Mouse (Mus musculus) heart, postnatal 0 days (tissue): ENCODE measurements around the gene Dut. TPM values are rescaled to one million over a fixed set of nuclear protein-coding genes. Genes with fewer than 3 reads are reported as not detected.

Experiments
- ATAC-seq: fragments of 200-750 bp; cut with Nextera tagmentation; 2 replicates; pipeline ENCODE4 v1.8.0; 2017; ENCODE audit warnings: low read depth, moderate number of reproducible peaks, moderate library complexity; ENCODE audit not compliant: insufficient read depth
- DNase-seq: peaks from one replicate; pipeline ENCODE4 v3.0.0-alpha.2; 2016; ENCODE audit warnings: low spot score
- H3K27ac ChIP-seq: fragments of 300-500 bp; sonication (generic); 2 replicates; pipeline ENCODE4 v1.5.1; 2014; ENCODE audit warnings: low read depth, mild to moderate bottlenecking
- H3K27me3 ChIP-seq: fragments of 300-500 bp; sonication (generic); 2 replicates; pipeline ENCODE4 v1.6.1; 2014; ENCODE audit warnings: low read length, mixed read lengths; ENCODE audit not compliant: control insufficient read depth, insufficient read depth
- H3K36me3 ChIP-seq: fragments of 300-500 bp; sonication (generic); replicated peaks from 2 replicates; pipeline ENCODE4 v1.6.1; 2014; ENCODE audit warnings: low read length, mixed read lengths; ENCODE audit not compliant: control insufficient read depth, insufficient read depth
- H3K4me1 ChIP-seq: fragments of 300-500 bp; sonication (generic); 2 replicates; pipeline ENCODE4 v1.6.1; 2014; ENCODE audit warnings: antibody characterized with exemption; ENCODE audit not compliant: control insufficient read depth, insufficient read depth
- H3K4me2 ChIP-seq: fragments of 300-500 bp; sonication (generic); 2 replicates; pipeline ENCODE4 v1.6.1; 2014; ENCODE audit warnings: low read depth, mild to moderate bottlenecking, low read length, moderate library complexity
- H3K4me3 ChIP-seq: fragments of 300-500 bp; sonication (generic); 2 replicates; pipeline ENCODE4 v1.5.1; 2014; ENCODE audit warnings: low read depth, low read length
- H3K9ac ChIP-seq: fragments of 300-500 bp; sonication (generic); replicated peaks from 2 replicates; pipeline ENCODE4 v1.6.1; 2014; ENCODE audit warnings: low read depth, low read length, mixed read lengths
- H3K9me3 ChIP-seq: fragments of 300-500 bp; sonication (generic); replicated peaks from 2 replicates; pipeline ENCODE4 v1.6.1; 2016; ENCODE audit warnings: low read length; ENCODE audit not compliant: control insufficient read depth
- CTCF ChIP-seq: IDR thresholded peaks from 2 replicates; pipeline ENCODE4 v1.5.1; 2016; ENCODE audit warnings: antibody characterized with exemption, control low read depth, low read depth
- EP300 ChIP-seq: IDR thresholded peaks from 2 replicates; pipeline ENCODE4 v1.6.1; 2016; ENCODE audit warnings: antibody characterized with exemption, low read depth
- WGBS: fragments of 180-500 bp; shearing (Covaris S2); extraction: QIAGEN DNeasy Blood & Tissue Kit; methylation state at CpG from one replicate; pipeline ENCODE4 v1.1.7; 2014; 5-methylcytosine and 5-hydroxymethylcytosine counted together
- polyA plus RNA-seq: library from polyadenylated mRNA; unstranded; fragments of >200 nt; fragmentation: Nextera tagmentation; extraction: Ambion mirVana; gene quantifications from 2 replicates; pipeline ENCODE4 v1.2.1, GENCODE M21; 2015
- total RNA-seq: library from RNA; depleted of rRNA; stranded (reverse); fragments of >200 nt; gene quantifications from 2 replicates; pipeline ENCODE4 v1.2.3, GENCODE M21; 2014; ENCODE audit warnings: low replicate concordance

Gene Dut
- total and polyA plus RNA-seq, 2 experiments from 2014 or later = 69.1 to 93.0 TPM

GRCm38 (mm10) chr2:125259230-125260120, 12.5 kb downstream of the Dut start:
- H3K36me3 ChIP-seq = peaks cover 30% of the 10 kb centered on the region
- 83% methylated on average over 14 of the region's 14 CpGs for WGBS
- ATAC-seq = no peak

GRCm38 (mm10) chr2:125260326-125260725, 13.3 kb downstream of the Dut start:
- Histone ChIP-seq H3K9ac (no peak overlapping the region), H3K27ac (no peak overlapping the region), H3K36me3 (peaks cover 28% of the 10 kb centered on the region), H3K4me2 (no peak overlapping the region), H3K27me3 (no peaks in the 10 kb centered on the region), H3K9me3 (no peaks in the 10 kb centered on the region), H3K4me1 (no peaks in the 10 kb centered on the region), H3K4me3 (no peak overlapping the region)
- no peak for TF ChIP-seq EP300
- DNase-seq (no peak), ATAC-seq (no peak)
- 77% methylated on average over 2 of the region's 2 CpGs for WGBS

More at GRCm38 (mm10) chr2:125259230-125260120, 12.5 kb downstream of the Dut start:
- Histone ChIP-seq H3K9me3 (no peaks in the 10 kb centered on the region), H3K4me1 (no peaks in the 10 kb centered on the region), H3K27me3 (no peaks in the 10 kb centered on the region), H3K27ac (no peak overlapping the region), H3K9ac (no peak overlapping the region), H3K4me3 (no peak overlapping the region), H3K4me2 (no peak overlapping the region)
- DNase-seq = peak; percentile 41
- peak; percentile 73 for TF ChIP-seq CTCF
- TF ChIP-seq EP300 = no peak

DNA sequence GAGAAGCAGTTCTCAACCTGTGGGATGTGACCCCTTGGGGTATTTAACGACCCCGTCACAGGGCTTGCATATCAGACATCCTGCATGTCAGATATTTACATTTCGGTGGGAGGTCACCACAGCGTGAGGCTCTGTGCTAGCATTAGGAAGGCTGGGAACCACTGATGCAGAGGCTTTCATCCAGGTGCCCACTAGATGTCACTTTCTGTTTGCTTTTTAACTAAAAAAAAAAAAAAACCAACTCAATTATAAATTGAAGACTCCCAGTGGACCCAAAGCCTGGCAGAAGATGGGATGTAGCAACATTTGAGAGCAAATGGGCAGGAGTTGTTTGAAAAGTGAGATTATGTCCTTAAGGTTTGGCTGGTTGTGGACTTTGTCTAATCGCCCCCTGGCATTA, 16.1 kb downstream of the Dut start:
- no peak overlapping the region for H3K9ac ChIP-seq
- no peaks in the 10 kb centered on the region for H3K9me3 ChIP-seq
- H3K4me1 ChIP-seq = no peaks in the 10 kb centered on the region
- no peak overlapping the region for H3K4me3 ChIP-seq
- no peak overlapping the region for H3K27ac ChIP-seq
- DNase-seq (peak; percentile 65), ATAC-seq (0 out of 2 replicates have a peak, but pooled peaks have one; percentile 30)
- 22% methylated on average over 5 of the region's 5 CpGs for WGBS
- H3K4me2 ChIP-seq = no peak overlapping the region
- no peaks in the 10 kb centered on the region for H3K27me3 ChIP-seq
- TF ChIP-seq CTCF = peak; percentile 55
- TF ChIP-seq EP300 = no peak
- H3K36me3 ChIP-seq = peaks cover 3% of the 10 kb centered on the region

- no peak for TF ChIP-seq CTCF
- TF ChIP-seq EP300 = no peak
- DNase-seq = peak; percentile 43
These were observed 16.8 kb downstream of the Dut start for GRCm38 (mm10) chr2:125263753-125264152.

GRCm38 (mm10) chr2:125268876-125269275, 21.9 kb downstream of the Dut start:
- H3K36me3 ChIP-seq = no peaks in the 10 kb centered on the region
- no peaks in the 10 kb centered on the region for H3K4me1 ChIP-seq
- DNase-seq = no peak
- no peaks in the 10 kb centered on the region for H3K27me3 ChIP-seq
- no peak overlapping the region for H3K4me2 ChIP-seq
- no peak overlapping the region for H3K9ac ChIP-seq
- ATAC-seq = no peak
- no peak for TF ChIP-seq CTCF
- no peak for TF ChIP-seq EP300
- 54% methylated on average over 1 of the region's 1 CpGs for WGBS
- H3K9me3 ChIP-seq = 0 out of 2 replicates have a peak, but pooled peaks cover 5% of the 10 kb centered on the region
- no peak overlapping the region for H3K27ac ChIP-seq
- no peak overlapping the region for H3K4me3 ChIP-seq

More at GRCm38 (mm10) chr2:125263753-125264152, 16.8 kb downstream of the Dut start:
- 21% methylated on average over 9 of the region's 9 CpGs for WGBS
- H3K36me3 ChIP-seq = no peaks in the 10 kb centered on the region
- H3K27me3 ChIP-seq = no peaks in the 10 kb centered on the region
- no peak overlapping the region for H3K4me2 ChIP-seq
- no peaks in the 10 kb centered on the region for H3K9me3 ChIP-seq
- no peak overlapping the region for H3K9ac ChIP-seq
- no peak overlapping the region for H3K27ac ChIP-seq
- H3K4me1 ChIP-seq = no peaks in the 10 kb centered on the region
- H3K4me3 ChIP-seq = no peak overlapping the region
- no peak for ATAC-seq
